Mouse (Mus musculus) retina, postnatal 1 day (tissue): ENCODE results near the gene Rpl32.

ENCODE experiments used
- DNase-seq: peaks from one replicate; pipeline ENCODE4 v3.0.0-alpha.2; 2012

The Rpl32 gene

GRCm38 (mm10) chr6:115761995-115762756 is 46.4 kb downstream of the Rpl32 start, which contains the start of gene Tmem40:
Gene Tmem40, minus strand, starts transcription at chr6:115762410.
- DNase-seq: peak; percentile 32

- no peak for DNase-seq
These were observed 47.6 kb downstream of the Rpl32 start for GRCm38 (mm10) chr6:115760982-115761381.

GRCm38 (mm10) chr6:115760137-115760536 is 48.4 kb downstream of the Rpl32 start:
- no peak for DNase-seq

GRCm38 (mm10) chr6:115759461-115759860 is 49.1 kb downstream of the Rpl32 start:
- DNase-seq: no peak

- DNase-seq: no peak
These were observed 49.5 kb downstream of the Rpl32 start for GRCm38 (mm10) chr6:115758981-115759435.

GRCm38 (mm10) chr6:115755536-115755935 is 53.0 kb downstream of the Rpl32 start:
- no peak for DNase-seq
